Mouse (Mus musculus) kidney, embryonic 14.5 days (tissue): ENCODE results near the gene Ddx19a. TPM values are rescaled to one million over a fixed set of nuclear protein-coding genes. Genes with fewer than 3 reads are reported as not detected.

ENCODE experiments used
- ATAC-seq: fragments of 200-750 bp; cut with Nextera tagmentation; 2 replicates; pipeline ENCODE4 v1.8.0; 2017; ENCODE audit warnings: moderate number of reproducible peaks, mild to moderate bottlenecking, moderate TSS enrichment, moderate library complexity; ENCODE audit not compliant: low FRiP score, low TSS enrichment
- H3K27ac ChIP-seq: fragments of 300-500 bp; sonication (generic); 2 replicates; pipeline ENCODE4 v1.5.1; 2014; ENCODE audit warnings: low read depth, mild to moderate bottlenecking, low read length, moderate library complexity, mixed read lengths
- H3K27me3 ChIP-seq: fragments of 300-500 bp; sonication (generic); 2 replicates; pipeline ENCODE4 v1.6.1; 2014; ENCODE audit warnings: mild to moderate bottlenecking, low read length; ENCODE audit not compliant: control insufficient read depth, insufficient read depth
- H3K36me3 ChIP-seq: fragments of 300-500 bp; sonication (generic); 2 replicates; pipeline ENCODE4 v1.6.1; 2014; ENCODE audit warnings: low read length, mixed read lengths; ENCODE audit not compliant: control insufficient read depth, insufficient read depth
- H3K4me1 ChIP-seq: fragments of 300-500 bp; sonication (generic); 2 replicates; pipeline ENCODE4 v1.6.1; 2014; ENCODE audit warnings: low read length, mixed read lengths; ENCODE audit not compliant: control insufficient read depth, insufficient read depth
- H3K4me2 ChIP-seq: fragments of 300-500 bp; sonication (generic); replicated peaks from 2 replicates; pipeline ENCODE4 v1.6.1; 2014; ENCODE audit warnings: low read depth, mild to moderate bottlenecking, low read length
- H3K4me3 ChIP-seq: fragments of 300-500 bp; sonication (generic); 2 replicates; pipeline ENCODE4 v1.5.1; 2014; ENCODE audit warnings: mild to moderate bottlenecking, low read length
- H3K9ac ChIP-seq: fragments of 300-500 bp; sonication (generic); 2 replicates; pipeline ENCODE4 v1.6.1; 2014; ENCODE audit warnings: low read depth, mild to moderate bottlenecking, low read length, moderate library complexity
- H3K9me3 ChIP-seq: fragments of 300-500 bp; sonication (generic); 2 replicates; pipeline ENCODE4 v1.6.1; 2016; ENCODE audit warnings: low read length; ENCODE audit not compliant: control insufficient read depth
- WGBS: fragments of 180-500 bp; shearing (Covaris S2); extraction: QIAGEN DNeasy Blood & Tissue Kit; methylation state at CpG from one replicate; pipeline ENCODE4 v1.1.7; 2014; 5-methylcytosine and 5-hydroxymethylcytosine counted together
- polyA plus RNA-seq: library from polyadenylated mRNA; unstranded; fragments of >200 nt; fragmentation: Nextera tagmentation; extraction: Ambion mirVana; gene quantifications from 2 replicates; pipeline ENCODE4 v1.2.1, GENCODE M21; 2014

The Ddx19a gene
- polyA plus RNA-seq, result 12.8 and 20.1 TPM in 2 replicates

- 4% methylated on average over 58 of the region's 58 CpGs for WGBS
- ATAC-seq, result peak; percentile 95
- no peaks in the 10 kb centered on the region for H3K27me3 ChIP-seq
- peak within 1 kb of the TSS; percentile 76 for H3K9ac ChIP-seq
- H3K27ac ChIP-seq, result peak within 1 kb of the TSS; percentile 77
- peak within 1 kb of the TSS; percentile 80 for H3K4me3 ChIP-seq
- H3K9me3 ChIP-seq, result no peaks in the 10 kb centered on the region
- no peaks in the 10 kb centered on the region; the same call in 1 of the 2 replicates for H3K36me3 ChIP-seq
- H3K4me2 ChIP-seq, result peak within 1 kb of the TSS; percentile 49
- H3K4me1 ChIP-seq, result peaks cover 4% of the 10 kb centered on the region
Measured at GRCm38 (mm10) chr8:110997547-110998531, at the start of gene Ddx19a. TSS of gene Ddx19a (minus strand) at chr8:110997800.

- Histone ChIP-seq H3K4me3 (no peak overlapping the region), H3K27ac (no peak overlapping the region), H3K27me3 (no peaks in the 10 kb centered on the region), H3K9me3 (no peaks in the 10 kb centered on the region), H3K36me3 (peaks cover 98% of the 10 kb centered on the region), H3K4me1 (no peaks in the 10 kb centered on the region), H3K4me2 (no peak overlapping the region), H3K9ac (no peak overlapping the region)
- ATAC-seq, result no peak
- WGBS, result 44% methylated on average over 2 of the region's 2 CpGs
Measured at GRCm38 (mm10) chr8:111044003-111044734, 46.6 kb upstream of the Ddx19a start.

- no peaks in the 10 kb centered on the region for H3K9me3 ChIP-seq
Measured at GRCm38 (mm10) chr8:111042546-111042945, 44.9 kb upstream of the Ddx19a start.

GRCm38 (mm10) chr8:111036591-111036990 lies 39.0 kb upstream of the Ddx19a start:
- WGBS, result 94% methylated on average over 15 of the region's 15 CpGs
- H3K4me2 ChIP-seq, result no peak overlapping the region

More at GRCm38 (mm10) chr8:111042546-111042945, 44.9 kb upstream of the Ddx19a start:
- Histone ChIP-seq H3K4me2 (no peak overlapping the region), H3K36me3 (peaks cover 98% of the 10 kb centered on the region), H3K4me3 (no peak overlapping the region), H3K27ac (no peak overlapping the region), H3K27me3 (no peaks in the 10 kb centered on the region), H3K9ac (no peak overlapping the region), H3K4me1 (no peaks in the 10 kb centered on the region)
- 94% methylated on average over 19 of the region's 19 CpGs for WGBS
- ATAC-seq, result no peak

GRCm38 (mm10) chr8:111034276-111034675 lies 36.7 kb upstream of the Ddx19a start:
- 18% methylated on average over 12 of the region's 12 CpGs for WGBS
- peak overlapping the region; percentile 68 for H3K4me3 ChIP-seq
- peaks cover 31% of the 10 kb centered on the region for H3K36me3 ChIP-seq
- H3K27ac ChIP-seq, result peak overlapping the region; percentile 72; the same call in 1 of the 2 replicates
- H3K9ac ChIP-seq, result peak overlapping the region; percentile 74
- H3K27me3 ChIP-seq, result peaks cover 3% of the 10 kb centered on the region; the same call in 1 of the 2 replicates
- H3K9me3 ChIP-seq, result no peaks in the 10 kb centered on the region
- peaks cover 17% of the 10 kb centered on the region for H3K4me1 ChIP-seq
- H3K4me2 ChIP-seq, result peak overlapping the region; percentile 76
- no peak for ATAC-seq

More at GRCm38 (mm10) chr8:111036591-111036990, 39.0 kb upstream of the Ddx19a start:
- Histone ChIP-seq H3K4me1 (peaks cover 17% of the 10 kb centered on the region), H3K36me3 (peaks cover 52% of the 10 kb centered on the region), H3K9me3 (no peaks in the 10 kb centered on the region), H3K27ac (no peak overlapping the region), H3K27me3 (peaks cover 2% of the 10 kb centered on the region; the same call in 1 of the 2 replicates), H3K9ac (no peak overlapping the region), H3K4me3 (no peak overlapping the region)
- no peak for ATAC-seq

GRCm38 (mm10) chr8:111033482-111034215 lies 36.0 kb upstream of the Ddx19a start:
- peak; percentile 99 for ATAC-seq
- 7% methylated on average over 37 of the region's 37 CpGs for WGBS

GRCm38 (mm10) chr8:111032916-111033315 lies 35.3 kb upstream of the Ddx19a start, which contains the start of gene Aars:
TSS of gene Aars (plus strand) at chr8:111033144.
- WGBS, result 97% methylated on average over 7 of the region's 7 CpGs

More at GRCm38 (mm10) chr8:111033482-111034215, 36.0 kb upstream of the Ddx19a start:
- Histone ChIP-seq H3K4me2 (peak overlapping the region; percentile 76), H3K4me1 (peaks cover 17% of the 10 kb centered on the region), H3K9ac (peak overlapping the region; percentile 74), H3K27ac (peak overlapping the region; percentile 72), H3K27me3 (peaks cover 3% of the 10 kb centered on the region; the same call in 1 of the 2 replicates), H3K36me3 (peaks cover 24% of the 10 kb centered on the region), H3K9me3 (no peaks in the 10 kb centered on the region), H3K4me3 (peak overlapping the region; percentile 68)

GRCm38 (mm10) chr8:111031572-111031971 lies 34.0 kb upstream of the Ddx19a start, which contains the start of gene Ddx19b:
TSS of gene Ddx19b (minus strand) at chr8:111031751.
- Histone ChIP-seq H3K9me3 (no peaks in the 10 kb centered on the region), H3K36me3 (peaks cover 6% of the 10 kb centered on the region), H3K9ac (no peak within 1 kb of the TSS), H3K4me1 (peaks cover 17% of the 10 kb centered on the region), H3K27me3 (peaks cover 3% of the 10 kb centered on the region; the same call in 1 of the 2 replicates), H3K4me2 (no peak within 1 kb of the TSS), H3K4me3 (no peak within 1 kb of the TSS), H3K27ac (no peak within 1 kb of the TSS)
- no peak for ATAC-seq
- 95% methylated on average over 19 of the region's 19 CpGs for WGBS

More at GRCm38 (mm10) chr8:111032916-111033315, 35.3 kb upstream of the Ddx19a start, which contains the start of gene Aars:
- peak within 1 kb of the TSS; percentile 76 for H3K4me2 ChIP-seq
- H3K4me3 ChIP-seq, result peak within 1 kb of the TSS; percentile 68
- H3K27ac ChIP-seq, result peak within 1 kb of the TSS; percentile 72
- peaks cover 3% of the 10 kb centered on the region; the same call in 1 of the 2 replicates for H3K27me3 ChIP-seq
- peaks cover 17% of the 10 kb centered on the region for H3K4me1 ChIP-seq
- no peaks in the 10 kb centered on the region for H3K9me3 ChIP-seq
- H3K9ac ChIP-seq, result peak within 1 kb of the TSS; percentile 74
- ATAC-seq, result no peak
- H3K36me3 ChIP-seq, result peaks cover 17% of the 10 kb centered on the region
